Mouse (Mus musculus) gastrocnemius, postnatal 10 days (tissue): ENCODE measurements around the gene Fbxl5. TPM values are rescaled to one million over a fixed set of nuclear protein-coding genes. Genes with fewer than 3 reads are reported as not detected.

ENCODE experiments used
- DNase-seq: peaks from one replicate; pipeline ENCODE4 v3.0.0; 2021; ENCODE audit warnings: mixed read lengths
- total RNA-seq, 2 experiments: library from RNA; stranded (reverse); gene quantifications; 2 replicates each; pipeline ENCODE4 v1.2.3; 2021

Gene Fbxl5
- total RNA-seq, 2 experiments from 2014 or later: 27.7 to 32.5 TPM

- no peak for DNase-seq
Measured at GRCm38 (mm10) chr5:43836590-43836989, 15.2 kb upstream of the Fbxl5 start.

DNA sequence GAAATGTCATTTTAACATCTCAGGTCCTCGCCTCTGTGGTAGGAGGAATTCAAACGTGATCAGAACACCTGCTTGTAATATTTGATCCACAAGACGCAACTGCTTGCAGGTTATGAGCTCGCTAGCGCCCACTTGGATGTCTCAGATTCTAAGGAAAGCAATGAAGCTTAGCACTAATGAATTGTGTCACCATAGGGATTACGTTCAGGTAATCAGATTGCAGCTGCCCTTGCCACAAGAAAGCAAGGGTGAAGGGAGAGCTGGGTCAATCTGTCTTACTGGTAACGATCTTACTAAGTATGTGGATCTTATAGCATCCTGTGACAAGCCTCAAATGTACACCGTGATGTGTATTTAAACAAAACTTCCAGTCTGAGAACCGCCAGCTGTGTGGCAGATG lies 5.9 kb upstream of the Fbxl5 start:
- no peak for DNase-seq

- no peak for DNase-seq
Measured at GRCm38 (mm10) chr5:43826883-43827282, 5.4 kb upstream of the Fbxl5 start.

GRCm38 (mm10) chr5:43824580-43824979 lies 3.1 kb upstream of the Fbxl5 start:
- no peak for DNase-seq

GRCm38 (mm10) chr5:43822824-43823223 lies 1.4 kb upstream of the Fbxl5 start:
- no peak for DNase-seq

DNA sequence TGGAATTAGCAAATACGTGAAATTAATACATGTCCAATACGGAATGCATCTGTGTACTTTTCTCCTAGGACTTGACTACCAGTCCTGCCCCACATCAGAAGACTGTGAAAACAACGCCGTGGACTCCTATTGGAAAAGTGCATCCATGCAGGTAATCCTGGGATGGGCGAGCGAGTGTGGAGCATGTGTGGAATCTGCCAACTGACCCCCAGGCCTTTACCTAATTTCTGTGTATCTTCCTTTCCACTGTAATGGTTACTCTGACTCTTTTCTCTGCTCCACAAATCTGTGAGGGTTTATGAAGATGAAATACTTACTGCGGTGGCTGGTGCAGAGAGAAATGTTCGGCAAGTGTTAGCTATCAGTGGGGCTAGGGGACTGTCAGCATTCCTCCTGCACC lies 761 bp upstream of the Fbxl5 start:
- no peak for DNase-seq

DNA sequence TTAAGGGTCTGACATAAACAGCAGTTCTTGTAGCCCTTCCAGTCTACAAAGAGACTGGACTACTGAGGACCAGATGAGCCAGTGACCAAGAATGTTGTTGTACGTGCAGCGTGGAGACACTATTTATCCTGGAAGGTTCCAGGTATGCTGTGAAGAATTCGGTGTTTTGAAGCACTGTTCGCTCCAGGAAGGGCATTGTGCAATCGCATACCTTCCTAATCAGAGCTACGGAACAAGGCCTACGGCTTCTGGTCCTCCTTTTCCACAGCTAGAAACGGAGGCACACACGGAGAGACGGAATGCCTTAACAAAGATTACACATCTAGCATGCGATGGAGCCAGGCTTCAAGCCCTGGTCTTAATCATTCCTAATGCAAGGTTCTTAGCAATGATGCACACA lies 653 bp downstream of the Fbxl5 start:
- no peak for DNase-seq

DNA sequence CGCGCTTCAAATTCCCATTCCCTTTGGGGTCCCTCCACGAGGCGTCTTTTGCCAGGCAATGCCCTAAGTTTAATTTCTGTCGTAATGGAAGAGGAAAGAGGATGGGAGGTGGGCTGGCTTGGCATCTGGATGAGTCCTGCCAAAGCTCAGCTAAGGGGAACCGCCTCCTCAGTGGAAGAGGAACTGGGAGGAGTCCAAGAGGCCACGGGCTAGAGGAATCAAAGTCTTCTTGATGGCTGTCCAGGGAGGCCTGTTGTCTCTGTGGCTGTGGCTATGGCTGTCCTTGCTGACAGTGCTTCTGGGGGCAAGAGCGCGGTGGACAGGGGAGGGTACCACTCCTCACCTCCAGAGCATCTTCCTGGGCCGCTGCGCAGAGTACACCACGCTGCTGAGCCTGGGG lies 2.7 kb downstream of the Fbxl5 start, which contains the start of gene Bst1:
Bst1 (plus strand) TSS at position 191 of the 400 bp plus-strand sequence.
- DNase-seq: no peak

DNA sequence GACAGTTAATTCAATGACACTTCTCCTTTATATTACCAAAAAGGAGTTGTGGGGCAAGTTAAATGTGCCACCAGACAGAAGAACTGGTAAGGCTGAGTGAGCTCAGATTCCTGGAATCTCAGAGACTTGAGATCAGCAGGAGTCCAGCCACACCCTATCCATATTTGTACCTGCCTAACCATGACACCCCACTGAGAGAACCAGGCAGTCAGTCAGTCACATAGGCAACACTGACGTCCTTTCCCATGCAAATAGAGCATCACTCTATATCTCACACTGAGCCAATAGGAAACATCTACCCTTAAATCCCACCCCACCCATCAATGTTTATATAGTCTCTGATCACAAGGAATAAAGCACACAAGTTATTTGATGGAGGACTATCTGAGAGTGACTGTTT lies 5.7 kb downstream of the Fbxl5 start:
- no peak for DNase-seq

GRCm38 (mm10) chr5:43814536-43814935 lies 6.9 kb downstream of the Fbxl5 start:
- no peak for DNase-seq

GRCm38 (mm10) chr5:43810427-43811062 lies 10.9 kb downstream of the Fbxl5 start:
- DNase-seq: no peak

DNA sequence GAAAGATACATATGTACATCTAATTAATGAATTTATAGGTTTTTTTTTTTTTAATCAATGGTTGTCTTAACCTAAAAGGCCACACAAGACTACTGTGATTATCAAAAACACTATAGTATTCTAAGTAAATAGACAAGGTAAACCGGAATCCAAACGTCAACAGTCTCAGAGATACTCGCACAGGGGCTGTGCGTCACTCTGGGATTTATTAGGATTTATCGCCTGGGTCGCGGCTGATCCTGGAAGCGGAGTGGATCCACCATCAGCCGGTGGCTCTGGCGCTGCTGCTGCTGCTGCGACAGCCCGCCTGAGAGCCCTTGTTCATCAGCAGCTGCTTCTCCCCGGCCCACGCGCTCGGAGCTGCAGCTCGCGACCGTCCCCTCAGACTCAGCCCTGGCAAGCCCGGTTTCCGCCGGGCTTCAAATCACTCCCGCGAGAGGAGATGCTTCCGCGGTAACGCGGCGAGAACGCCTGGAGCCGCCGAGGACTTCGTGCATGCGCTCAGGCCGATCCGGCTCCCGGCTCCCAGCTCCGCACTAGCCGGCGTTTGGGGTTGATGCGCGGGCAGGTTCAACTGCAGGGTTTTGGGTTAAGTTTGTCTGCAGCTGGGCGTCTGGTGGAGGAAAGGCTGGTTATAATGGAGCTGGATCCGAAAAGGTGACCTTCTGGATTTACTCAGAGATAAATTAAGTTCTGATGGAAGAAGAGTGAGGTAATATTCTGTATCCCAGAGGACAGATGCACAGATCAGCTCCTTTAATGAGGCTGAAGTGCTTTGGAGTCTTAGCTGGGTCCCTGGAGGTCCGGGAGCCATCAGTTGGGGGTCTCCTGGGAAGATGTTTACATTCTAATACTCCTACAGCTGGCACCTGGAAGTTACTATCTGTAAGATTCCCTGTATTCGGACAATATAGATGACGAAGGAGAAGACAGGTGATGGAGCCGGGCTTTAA lies 13.4 kb downstream of the Fbxl5 start:
- peak; percentile 83 for DNase-seq

DNA sequence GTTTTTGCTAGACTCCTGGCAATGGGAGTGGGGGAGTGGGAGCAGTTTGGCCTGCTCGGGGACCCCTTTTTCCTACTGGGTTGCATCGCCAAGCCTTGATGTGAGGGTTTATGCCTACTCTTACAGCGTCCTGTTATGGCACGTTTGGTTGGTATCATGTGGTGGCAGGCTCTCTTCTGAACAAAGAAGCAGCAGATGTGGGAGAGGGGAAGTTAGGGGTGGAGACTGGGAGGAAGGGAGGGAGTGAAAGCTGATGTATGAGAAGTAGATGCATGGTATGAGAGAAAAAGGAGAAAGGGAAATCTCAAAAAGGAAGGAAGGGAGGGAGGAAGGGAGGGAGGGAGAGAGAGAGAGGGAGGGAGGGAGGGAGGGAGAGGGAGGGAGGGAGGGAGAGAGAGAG lies 14.5 kb downstream of the Fbxl5 start:
- DNase-seq: no peak

DNA sequence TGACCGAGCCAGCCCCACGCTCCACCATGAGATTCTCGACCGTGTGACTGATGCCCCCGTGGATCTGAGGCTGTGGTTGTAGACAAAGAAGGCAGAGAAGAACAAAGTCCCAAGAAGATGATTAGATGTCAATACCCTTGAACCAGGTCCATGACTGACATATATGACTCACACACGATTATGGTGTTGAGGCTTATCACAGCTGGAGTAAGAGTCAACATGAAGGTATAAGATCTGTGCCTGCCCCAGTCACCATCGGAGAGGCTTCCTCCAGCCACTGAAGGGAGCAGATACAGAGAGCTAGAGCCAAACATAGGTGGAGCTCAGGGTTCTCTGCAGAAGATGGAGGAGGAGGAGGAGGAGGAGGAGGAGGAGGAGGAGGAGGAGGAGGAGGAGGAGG lies 15.1 kb downstream of the Fbxl5 start:
- DNase-seq: no peak

DNA sequence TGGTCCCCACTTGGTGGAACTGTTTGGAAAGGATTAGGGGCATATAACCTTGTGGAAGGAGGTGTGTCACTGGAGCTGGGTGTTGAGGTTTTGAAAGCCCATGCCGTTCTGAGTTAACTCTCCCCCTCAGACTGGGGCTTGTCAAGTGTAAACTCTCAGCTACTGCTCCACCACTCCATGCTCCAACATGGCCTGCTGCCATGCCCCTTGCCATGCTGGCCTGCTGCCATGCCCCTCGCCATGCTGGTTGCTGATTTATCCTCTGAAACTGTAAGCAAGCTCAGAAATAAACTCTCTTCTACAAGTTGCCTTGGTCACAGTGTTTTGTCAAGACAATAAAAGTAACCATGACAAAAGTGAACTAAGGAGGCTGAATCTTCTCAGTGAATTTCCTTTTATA lies 16.0 kb downstream of the Fbxl5 start:
- no peak for DNase-seq

GRCm38 (mm10) chr5:43801798-43802197 lies 19.6 kb downstream of the Fbxl5 start:
- DNase-seq: no peak

- DNase-seq: no peak
Measured at GRCm38 (mm10) chr5:43801253-43801652, 20.2 kb downstream of the Fbxl5 start.

DNA sequence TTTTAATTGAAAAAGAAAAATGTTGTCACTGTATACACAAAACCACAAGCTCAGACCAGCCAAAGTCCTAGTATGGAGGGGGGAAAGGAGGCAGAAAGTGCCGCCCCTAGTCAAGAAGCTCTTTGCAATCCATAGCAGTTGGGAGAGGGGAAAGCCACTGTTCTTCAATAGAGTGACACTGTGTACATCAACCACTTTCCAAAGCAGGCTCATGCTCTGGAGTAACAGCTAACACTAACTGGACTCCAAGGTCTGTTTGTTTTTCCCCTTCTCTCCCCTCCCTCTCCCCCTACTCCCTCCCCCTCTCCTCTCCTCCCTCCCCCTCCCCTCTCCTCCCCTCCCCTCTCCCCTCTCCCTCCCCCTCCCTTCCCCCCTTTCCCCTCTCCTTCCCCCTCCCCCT lies 20.7 kb downstream of the Fbxl5 start:
- DNase-seq: no peak

DNA sequence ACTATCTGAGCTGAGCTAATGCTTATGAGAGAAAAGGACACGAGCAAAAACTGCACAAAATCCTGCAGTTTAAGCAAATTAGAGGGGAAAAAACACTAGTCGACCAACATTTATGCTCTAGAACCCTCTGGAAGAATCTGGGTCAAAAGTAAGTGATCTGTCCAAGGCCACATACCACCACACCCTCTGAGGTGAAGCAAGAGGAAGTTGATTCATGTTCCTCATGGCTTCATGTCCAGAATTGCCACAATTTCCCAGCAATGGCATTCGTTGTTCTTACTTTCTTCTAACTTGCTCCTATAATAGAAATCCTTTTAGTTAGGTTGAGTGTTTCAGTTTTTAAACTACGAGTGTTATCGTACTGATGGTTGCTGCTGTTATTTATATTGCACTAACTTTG lies 21.9 kb downstream of the Fbxl5 start:
- DNase-seq: no peak

DNA sequence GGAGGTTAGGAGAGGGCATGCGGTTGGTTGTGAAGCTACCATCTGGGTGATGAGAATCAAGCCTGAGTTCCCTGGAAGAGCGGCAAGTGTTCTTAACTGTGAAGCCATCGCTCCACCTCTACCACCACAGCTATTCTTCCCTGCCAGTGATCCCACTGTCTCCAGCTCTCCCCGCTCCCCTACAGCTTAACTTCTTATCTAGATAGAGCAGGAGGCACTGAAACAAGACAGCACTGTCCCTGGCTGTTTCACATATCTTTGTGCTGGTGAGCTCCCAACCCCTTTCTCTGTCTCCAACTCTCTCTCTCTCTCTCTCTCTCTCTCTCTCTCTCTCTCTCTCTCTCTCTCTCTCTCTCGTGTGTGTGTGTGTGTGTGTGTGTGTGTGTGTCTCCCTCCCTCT lies 29.1 kb downstream of the Fbxl5 start:
- DNase-seq: no peak

DNA sequence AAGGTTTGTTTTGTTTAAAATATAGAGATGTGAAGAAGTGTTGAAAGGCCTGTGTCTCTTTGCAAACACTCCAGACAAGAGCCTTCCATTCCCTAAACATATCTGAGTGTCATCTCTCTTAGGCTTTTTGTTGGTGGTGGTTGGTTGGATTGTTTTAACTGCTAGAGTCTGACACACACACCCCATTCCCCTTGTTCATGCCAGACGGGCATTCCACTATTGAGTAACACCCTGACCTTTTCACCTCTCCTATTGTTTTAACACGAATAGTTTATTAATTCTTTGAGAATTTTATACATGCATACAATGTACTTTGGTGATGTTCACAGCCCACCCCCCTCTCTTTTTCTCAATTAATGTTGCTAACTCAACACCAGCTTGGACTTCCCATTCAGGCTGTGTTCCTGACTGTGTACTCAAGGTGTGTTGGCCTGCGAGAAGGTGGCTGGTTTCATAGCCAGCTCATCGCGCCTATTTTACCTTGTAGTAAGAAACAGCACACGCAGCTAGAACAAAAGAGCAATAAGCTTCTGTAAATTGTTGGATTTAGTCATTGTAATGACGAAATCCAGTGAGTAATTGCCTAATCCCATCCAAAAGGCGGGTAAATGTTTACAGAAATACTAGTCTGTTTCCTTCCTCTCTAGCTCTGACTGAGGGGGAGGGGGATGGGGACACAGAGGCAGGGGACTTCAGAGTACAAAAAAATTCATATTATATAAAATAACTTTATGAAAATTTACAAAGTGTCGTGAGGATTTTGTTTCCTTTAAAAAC lies 33.3 kb downstream of the Fbxl5 start:
- no peak for DNase-seq

GRCm38 (mm10) chr5:43786607-43787006 lies 34.8 kb downstream of the Fbxl5 start:
- no peak for DNase-seq

DNA sequence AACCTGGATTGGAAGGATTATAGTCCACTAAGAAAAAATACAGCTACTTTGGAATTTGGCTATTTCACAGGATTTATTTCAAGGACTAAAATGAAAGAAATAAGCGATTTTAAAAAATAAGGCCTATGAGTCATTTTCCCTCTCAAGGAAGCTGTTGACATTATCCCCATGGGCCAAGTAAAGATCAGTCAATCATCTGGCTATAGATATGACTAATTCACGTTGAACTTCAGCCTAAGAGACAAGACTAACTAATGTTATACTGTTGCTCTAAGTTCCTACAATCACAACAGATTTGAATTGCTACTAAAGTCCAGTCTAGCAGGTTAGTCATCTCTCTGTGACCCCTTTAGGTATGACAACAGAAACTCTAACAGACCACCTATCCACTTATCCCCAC lies 37.4 kb downstream of the Fbxl5 start:
- DNase-seq: no peak
